Mouse (Mus musculus) left cerebral cortex, postnatal 36 days (tissue): Measurements from ENCODE around the gene Tbx2. TPM values are rescaled to one million over a fixed set of nuclear protein-coding genes. Genes with fewer than 3 reads are reported as not detected.

Experiments
- DNase-seq, 2 experiments: peaks; one replicate each; pipeline ENCODE4 v3.0.0; 2021 to 2022; ENCODE audit warnings: low spot score in 2 of 2, mixed read lengths in 1 of 2
- intact Hi-C: fragments of 180-260 bp; cut with DNase I; formaldehyde crosslinking; loops from one replicate; pipeline ENCODE4 v1.15.1; 2025
- total RNA-seq, 2 experiments: library from RNA; stranded (reverse); gene quantifications; 2 replicates each; pipeline ENCODE4 v1.2.3; 2021

The Tbx2 gene
- total RNA-seq, 2 experiments from 2014 or later: 1.9 to 2.2 TPM

DNA sequence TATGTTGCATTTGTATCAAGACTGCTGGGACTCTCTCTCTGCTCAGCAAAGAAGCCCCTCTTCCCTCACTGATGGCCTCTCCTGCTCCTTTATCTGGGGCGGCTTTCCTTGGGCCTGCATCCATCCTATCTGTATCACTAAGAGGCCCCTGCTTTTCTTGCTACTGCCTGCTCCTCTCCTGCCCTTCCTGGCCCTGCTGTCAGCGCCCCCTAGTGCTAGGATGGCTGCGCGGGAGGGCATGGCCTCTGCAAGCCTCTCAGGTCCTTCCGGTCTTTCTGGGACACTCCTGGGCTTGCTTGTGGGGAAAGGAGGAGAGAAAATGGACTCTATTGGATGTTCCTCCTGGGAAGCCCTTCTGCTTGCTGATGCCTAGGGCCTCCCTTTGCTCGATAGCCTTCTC lies 9.2 kb upstream of the Tbx2 start:
- intact Hi-C loops: loop anchor here (2.0 kb wide), 1 partner anchor 304 kb away; no protein-coding TSS in a partner anchor
- no peak for DNase-seq

DNA sequence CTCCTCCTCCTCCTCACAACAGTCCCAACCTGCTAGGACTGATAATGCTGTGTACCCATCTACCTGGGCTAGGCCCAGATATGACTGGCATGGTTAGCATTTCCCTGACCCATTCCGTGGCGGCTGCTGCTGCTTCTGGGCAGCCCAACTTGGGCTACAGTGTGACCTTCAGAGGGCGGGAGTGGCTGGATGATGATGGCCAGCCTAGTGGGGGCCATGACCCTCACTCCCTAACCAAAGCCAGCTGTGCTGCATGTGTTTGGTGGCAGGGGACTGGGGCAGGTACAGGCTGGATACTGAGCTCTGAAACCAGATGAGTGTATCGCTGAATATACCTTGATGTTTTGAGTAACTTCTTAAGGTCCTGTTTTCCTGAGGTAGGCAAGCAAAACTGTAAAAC lies 8.6 kb upstream of the Tbx2 start:
- intact Hi-C loops: loop anchor here (2.0 kb wide), 1 partner anchor 305 kb away; no protein-coding TSS in a partner anchor
- DNase-seq: no peak

DNA sequence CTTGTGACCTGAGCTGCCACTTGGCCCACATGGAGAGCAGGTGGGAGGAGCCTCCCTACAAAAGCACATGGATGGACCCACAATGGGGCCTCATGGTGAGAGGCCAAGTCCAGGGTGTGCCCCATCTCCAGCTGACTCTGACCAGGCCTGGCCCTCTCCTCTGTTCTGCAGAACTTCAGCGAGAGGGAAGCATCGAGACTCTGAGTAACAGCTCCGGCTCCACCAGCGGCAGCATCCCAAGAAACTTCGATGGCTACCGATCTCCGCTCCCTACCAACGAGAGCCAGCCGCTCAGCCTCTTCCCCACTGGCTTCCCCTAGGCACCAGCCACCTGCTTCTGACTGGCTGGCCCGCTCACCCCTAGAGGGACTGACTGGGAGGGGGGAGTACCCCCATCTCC lies 7.3 kb upstream of the Tbx2 start:
- DNase-seq: no peak
- intact Hi-C loops: no loop called here

DNA sequence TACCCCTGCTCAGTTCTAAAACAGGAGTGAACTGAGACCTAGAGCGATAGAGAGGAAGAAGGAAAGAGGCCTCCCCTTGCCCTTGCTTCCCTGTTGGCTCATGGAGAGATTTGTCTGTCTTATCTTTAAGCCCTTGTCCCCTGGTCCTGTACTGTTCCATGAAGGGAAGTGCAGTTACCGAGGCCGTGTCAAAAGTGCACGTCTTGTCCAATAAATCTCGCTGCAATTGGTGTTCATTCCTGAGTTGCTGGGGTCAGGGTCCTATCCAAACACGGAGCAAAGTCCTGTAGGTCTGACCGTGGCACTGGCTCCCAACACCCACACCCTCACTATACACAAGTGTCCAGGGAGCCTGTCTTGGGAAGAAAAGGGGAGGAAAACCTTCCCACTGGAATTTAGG lies 6.5 kb upstream of the Tbx2 start:
- intact Hi-C loops: no loop called here
- DNase-seq: no peak

DNA sequence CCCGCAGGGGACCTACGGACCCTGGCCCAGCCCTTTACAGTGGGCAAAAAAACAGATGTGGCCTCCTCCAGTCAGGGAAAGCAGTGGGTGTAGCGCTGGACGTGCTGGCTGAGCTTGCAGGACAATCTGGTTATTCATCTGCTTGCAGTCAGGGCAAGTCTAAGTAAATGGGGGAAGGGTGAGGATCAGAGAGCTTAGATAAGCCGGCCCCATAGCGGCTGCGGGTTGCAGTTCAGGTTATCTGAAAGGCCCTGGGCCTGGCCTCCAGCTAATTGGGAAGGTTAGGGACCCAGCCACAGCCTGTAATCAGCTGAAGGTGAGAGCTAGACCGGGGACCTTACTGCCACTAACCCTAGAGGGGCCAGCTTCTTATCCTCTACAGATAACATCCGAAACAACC lies 5.0 kb upstream of the Tbx2 start:
- no peak for DNase-seq
- intact Hi-C loops: no loop called here

DNA sequence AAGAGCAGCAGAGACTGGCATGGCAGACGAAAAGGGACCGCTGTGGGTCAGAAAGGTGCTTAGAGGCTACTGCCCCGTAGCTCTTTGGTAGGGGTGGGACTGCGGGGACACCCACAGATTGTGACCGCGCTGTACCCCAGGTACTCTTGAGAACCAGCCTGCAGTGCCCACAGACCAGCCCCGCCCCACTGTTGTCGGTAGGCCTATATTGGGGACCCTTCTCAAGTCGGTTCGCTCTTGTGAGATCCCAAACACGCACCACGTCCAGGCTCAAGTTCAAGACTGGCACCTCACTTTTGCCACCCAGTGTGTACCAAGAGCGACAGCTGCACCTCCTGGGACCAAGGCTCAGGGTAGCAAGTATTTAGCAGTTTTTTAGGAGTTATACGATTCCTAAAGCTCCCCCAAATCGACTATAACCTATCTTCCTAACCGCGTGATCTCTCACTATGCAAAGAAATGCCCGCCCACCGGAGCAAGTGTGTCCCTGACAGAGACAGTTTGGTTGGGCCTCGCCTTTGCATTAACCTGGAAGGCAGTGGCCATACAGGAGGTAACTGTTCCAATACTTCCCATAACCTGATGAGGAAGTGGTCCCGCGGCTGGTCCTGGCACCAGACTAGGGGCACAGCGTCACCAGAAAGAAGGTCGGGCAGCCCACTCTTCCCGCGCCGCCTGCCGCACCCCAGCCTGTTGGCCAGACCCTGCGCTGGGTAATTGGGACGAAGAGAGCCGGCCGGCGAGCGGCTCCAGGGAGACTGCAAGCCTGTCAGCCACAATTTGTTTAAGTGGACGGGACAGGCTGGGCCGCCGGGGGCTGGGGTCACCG lies 3.4 kb upstream of the Tbx2 start:
- intact Hi-C loops: no loop called here
- DNase-seq: no peak

DNA sequence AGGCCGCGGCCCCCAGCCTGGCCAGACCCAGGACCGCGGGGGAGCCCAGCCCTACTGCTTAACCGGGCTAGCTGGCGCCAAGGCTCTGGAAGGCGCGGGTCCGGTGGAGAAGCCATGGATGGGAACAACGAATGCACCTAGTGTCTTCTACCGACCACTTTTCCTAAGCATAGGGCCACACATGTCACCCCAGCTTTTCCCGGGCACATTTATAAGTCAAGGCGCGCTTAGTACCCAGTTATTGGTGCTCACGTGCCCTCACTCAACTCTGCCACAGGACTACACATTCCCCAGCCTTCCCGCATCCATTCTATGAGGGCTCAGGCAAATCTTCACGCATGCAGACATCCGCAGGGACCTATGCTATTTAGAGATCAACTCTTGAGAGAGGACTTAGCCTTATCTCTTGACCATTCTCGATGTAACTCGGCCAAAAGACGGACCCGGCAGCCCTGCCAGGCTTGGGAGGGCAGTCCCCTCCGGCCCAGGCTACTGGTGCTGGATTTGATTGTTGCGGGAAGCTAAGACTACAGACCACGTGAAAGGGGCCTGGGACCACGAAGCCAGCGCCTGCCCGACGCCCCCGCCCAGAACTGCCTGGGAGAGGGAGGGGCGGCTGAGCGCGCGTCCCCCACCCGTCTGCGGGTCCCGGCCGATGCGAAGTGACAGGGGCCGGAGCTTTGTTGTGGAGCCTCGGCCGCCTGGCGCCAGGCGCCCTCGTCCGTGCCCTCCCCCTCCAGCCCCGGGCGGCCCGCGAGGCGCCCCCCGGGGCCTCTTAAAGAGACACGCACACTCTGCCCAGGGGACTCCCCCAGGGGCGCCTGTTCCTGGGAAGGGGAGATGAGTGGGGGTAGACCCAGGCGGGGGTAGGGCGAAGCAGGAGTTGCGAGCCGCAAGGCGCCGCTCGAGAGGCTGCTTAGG lies 2.6 kb upstream of the Tbx2 start:
- intact Hi-C loops: loop anchor here (10.0 kb wide), 1 partner anchor 1975 kb away; the partner anchor contains the start of gene Hnf1b
- no peak for DNase-seq

DNA sequence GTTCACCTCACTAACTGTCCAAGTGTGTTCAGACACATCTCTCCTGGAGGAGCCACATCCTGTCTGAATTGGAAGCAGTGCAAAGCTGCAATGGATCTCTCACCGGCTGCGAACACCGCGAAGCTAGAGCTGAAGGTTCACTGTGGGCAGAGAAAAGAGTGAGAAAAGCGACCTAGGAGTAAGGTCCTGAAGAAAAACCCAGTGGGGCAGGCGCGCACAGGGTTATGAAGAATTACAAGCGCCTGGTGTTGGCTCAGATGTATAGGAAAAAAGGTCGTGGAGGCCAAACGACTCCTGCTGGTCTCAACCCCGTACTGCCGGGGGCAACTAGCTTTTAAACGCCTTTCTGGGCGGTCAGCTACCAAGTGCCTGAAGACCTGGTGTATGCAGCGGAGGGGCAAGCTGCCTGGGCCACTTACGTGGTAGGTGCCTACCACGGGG lies 1.4 kb upstream of the Tbx2 start:
- intact Hi-C loops: loop anchor here (10.0 kb wide), 1 partner anchor 1976 kb away; the partner anchor contains the start of gene Hnf1b
- no peak for DNase-seq

DNA sequence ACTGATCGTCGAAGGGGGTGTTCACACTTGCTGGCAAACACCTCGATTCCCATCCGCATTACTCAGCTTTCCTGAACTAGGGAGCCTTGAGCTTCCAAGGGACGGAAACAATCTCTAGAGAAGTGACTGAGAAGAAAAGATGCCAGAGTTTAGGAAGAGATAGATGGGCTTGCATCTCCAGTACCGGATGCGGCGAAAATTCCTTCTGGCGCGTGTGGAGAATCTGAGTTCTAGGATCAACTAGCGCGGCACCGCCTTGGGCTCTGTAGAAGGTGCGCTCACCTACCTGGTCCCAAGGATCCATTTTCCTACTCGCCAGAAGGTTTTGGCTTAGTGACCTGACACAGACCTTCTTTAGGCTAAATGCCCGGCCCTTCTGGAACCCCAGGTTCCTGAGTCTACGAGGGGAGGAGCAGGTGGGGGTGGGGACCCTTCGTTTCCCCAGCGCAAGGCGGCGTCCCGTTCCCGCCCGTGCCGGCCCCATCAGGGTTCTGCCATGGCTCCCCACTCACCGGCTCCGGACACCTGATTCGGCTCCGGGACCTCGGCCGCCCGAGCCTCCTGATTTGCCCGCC lies 608 bp upstream of the Tbx2 start:
- intact Hi-C loops: loop anchor here (10.0 kb wide), 1 partner anchor 1977 kb away; the partner anchor contains the start of gene Hnf1b

DNA sequence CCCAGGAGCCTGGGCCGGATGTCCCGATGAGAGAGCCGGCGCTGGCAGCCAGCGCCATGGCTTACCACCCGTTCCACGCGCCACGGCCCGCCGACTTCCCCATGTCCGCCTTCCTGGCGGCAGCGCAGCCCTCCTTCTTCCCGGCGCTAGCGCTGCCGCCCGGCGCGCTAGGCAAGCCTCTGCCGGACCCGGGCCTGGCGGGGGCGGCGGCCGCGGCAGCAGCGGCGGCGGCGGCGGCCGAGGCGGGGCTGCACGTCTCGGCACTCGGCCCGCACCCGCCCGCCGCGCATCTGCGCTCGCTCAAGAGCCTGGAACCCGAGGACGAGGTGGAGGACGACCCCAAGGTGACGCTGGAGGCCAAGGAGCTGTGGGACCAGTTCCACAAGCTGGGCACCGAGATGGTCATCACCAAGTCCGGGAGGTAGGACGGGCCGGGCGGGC lies 750 bp downstream of the Tbx2 start:
- intact Hi-C loops: loop anchor here (10.0 kb wide), 1 partner anchor 1978 kb away; the partner anchor contains the start of gene Hnf1b
- no peak for DNase-seq

More for the DNA sequence above, 608 bp upstream of the Tbx2 start:
- no peak for DNase-seq

DNA sequence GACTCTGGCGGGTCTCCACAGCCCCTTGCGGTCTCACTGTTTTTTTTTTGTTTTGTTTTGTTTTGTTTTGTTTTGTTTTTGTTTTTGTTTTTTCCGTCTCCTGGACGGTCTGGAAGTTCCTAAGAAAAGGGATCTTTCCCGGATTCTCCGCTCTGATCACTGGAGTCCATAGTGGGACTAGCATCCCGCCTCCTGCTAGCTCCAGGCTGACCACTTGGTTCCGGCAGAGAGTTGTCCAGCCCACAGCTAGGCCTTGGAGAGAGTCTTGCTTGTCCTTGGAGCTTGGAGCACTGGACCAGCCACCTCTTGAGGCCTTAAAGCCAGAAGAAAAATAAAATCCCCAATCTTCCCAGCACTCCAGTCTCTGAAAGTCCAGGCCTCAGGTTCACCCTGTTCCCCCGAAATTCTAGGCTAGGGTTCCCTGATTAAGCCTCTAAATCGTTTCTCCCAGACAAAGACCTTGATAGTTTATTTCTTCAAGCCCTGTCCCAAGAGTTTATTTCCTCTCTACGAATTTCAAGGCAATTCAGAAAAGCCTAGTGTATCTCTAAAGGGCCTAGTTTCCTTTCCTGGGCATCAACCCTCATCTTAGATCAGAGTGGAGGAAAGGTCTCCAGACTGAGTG lies 1.5 kb downstream of the Tbx2 start:
- intact Hi-C loops: loop anchor here (10.0 kb wide), 1 partner anchor 1979 kb away; the partner anchor contains the start of gene Hnf1b
- no peak for DNase-seq

DNA sequence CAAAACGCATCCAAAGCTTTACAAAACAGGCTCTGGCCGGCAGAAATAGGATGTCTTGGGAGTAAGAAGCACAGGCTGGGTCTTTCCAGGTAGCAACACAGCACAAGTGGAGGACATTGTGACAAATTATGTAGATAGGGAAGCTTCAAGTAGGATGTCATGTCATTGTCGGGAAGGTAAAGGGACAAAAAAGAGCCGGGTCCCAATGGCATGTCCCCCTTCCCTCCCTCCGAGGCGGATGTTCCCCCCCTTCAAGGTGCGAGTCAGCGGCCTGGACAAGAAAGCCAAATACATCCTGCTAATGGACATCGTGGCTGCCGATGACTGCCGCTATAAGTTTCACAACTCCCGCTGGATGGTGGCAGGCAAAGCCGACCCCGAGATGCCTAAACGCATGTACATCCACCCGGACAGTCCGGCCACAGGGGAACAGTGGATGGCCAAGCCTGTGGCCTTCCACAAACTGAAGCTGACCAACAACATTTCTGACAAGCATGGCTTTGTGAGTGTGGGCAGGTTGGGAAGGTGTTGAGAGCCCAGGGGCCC lies 2.1 kb downstream of the Tbx2 start:
- DNase-seq: no peak
- intact Hi-C loops: loop anchor here (10.0 kb wide), 1 partner anchor 1980 kb away; the partner anchor contains the start of gene Hnf1b

DNA sequence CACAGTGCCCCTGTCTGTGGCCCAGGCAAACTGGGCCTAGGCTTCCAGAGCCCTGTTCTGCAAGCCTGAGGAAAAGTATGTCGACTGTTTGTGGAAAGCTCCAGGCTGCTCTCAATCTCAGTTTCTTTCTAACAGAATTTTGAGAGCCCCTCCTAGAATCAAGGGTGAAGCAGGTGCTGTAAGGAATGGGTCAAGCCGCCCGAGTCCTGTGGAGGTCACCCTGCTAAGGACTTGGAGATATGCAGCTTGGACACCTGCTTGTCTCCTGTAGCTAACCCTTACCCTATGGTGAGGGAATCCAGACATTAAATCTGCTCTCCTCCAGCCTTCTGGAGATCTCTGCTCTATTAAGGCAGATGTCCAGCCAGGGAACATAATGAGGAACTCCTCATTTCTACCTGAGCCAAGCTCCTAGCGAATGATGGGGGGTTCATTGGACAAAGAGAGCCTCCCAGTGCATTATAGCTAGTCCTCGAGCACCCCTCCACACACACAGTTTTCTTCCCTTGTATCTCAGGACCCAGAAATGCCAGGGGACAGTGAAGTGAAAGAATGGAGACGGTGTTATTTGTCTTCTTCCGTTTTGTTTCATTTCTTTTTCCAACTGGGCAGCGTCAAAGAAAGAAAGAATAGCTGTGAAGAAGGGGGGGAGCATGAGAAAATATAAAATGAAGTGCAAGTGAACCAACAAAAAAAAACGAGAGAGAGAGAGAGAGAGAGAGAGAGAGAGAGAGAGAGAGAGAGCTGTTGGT lies 2.8 kb downstream of the Tbx2 start:
- intact Hi-C loops: loop anchor here (5.0 to 10.0 kb wide), 2 partner anchors 1313 to 1980 kb away; partner anchors contain the start of gene Hnf1b
- no peak for DNase-seq

DNA sequence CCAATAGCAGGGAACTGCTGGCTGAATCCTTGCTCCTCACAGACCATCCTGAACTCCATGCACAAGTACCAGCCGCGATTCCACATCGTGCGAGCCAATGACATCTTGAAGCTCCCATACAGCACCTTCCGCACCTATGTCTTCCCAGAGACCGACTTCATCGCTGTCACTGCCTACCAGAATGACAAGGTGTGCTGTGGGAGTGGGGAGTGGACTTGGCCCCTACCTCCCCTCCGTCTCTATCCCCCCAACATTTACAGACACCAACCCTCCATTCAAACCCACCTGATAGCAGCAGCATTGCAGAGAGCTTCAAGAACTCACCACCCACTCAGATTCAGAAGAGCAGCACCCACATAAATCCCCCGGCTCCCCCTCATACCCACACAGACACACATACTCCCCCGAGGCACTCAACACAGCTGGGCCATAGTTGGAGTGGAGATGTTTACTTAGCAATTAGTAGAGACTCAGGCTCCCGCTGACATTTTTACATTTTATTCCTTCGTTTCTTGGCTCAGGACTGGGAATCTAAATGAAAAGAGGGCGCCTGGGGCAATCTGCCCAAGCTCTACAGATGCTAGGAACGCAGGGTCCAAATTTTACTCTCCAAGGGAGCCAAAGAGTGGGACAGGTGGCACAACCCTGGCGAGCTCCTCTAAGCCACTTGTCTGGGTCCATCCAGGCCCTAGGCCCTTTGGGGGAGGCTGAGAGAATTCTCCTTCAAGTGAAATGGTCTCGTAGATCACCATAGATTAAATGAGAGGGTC lies 3.6 kb downstream of the Tbx2 start:
- DNase-seq: no peak
- intact Hi-C loops: loop anchor here (5.0 to 10.0 kb wide), 2 partner anchors 1314 to 1981 kb away; partner anchors contain the start of gene Hnf1b

DNA sequence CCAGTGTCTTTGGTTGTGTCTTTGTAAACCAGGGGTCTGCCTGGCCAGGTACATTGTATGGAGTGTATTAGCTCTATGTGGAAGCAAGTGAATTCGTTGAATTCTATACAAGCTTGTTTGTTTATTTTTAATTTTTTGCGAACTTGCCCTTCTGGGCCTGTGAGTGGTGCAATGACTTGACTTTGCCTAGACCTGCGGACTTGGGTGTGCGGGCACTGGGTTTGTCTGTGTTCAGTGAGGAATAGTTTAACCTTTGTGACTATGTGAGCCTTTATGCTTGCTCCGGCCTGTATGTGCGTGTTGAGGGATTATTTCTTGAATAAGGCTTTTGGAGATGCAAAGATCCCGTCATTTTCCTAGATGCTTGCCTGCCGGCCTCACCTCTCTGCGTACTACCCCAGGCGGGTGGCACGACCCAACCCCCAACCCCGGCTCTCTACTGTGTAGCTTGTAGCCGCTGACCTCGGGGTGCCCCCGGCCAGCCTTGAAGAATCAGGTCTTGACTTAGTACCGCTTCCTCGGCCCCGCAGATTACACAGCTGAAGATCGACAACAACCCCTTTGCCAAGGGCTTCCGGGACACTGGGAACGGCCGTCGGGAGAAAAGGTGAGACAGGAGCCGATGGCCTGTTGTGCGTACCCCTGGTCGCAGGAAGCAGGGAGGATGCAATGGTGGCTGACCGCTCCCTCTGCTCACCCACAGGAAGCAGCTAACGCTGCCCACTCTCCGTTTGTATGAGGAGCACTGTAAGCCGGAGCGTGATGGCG lies 4.4 kb downstream of the Tbx2 start:
- intact Hi-C loops: loop anchor here (5.0 to 10.0 kb wide), 2 partner anchors 1314 to 1982 kb away; partner anchors contain the start of gene Hnf1b

DNA sequence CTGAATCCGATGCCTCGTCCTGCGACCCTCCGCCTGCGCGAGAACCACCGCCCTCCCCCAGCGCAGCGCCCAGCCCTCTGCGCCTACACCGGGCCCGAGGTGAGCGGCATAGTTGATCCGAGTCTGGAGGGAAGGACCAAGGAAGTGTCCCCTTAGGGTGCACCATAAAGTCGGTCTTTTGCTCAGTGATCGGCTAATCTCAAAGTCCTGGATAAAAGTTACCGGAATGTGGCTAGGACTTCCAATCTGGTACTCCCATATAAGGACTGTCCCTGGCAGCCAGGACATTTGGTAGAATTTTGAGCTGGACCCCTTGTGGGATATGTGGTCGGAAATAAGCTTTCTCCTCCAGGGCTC lies 4.9 kb downstream of the Tbx2 start:
- DNase-seq: no peak
- intact Hi-C loops: loop anchor here (5.0 to 10.0 kb wide), 2 partner anchors 1315 to 1982 kb away; partner anchors contain the start of gene Hnf1b

More for the DNA sequence above, 4.4 kb downstream of the Tbx2 start:
- no peak for DNase-seq
